Comparison of ENCODE assay signal across 17 mouse cellular contexts in the genomic region with DNA sequence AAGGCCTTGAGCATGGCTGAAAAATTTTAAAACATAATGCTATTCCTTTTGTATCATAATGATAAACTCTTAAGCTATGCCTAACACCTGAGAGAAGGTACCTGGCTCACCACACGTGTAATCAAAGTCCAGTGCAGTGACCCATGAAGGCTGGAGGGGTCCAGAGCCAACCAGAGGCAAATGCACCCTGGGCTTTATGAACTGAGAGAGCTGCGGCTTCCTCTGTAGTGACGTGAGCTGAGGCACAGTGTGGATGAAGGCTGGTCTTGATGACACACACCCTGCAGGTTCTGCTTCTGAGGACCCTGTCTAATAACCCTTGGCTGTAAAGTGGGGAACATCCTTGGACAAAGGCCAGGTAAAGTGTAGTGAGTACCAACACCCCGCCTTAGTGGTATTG.
"Had no signal": no experiment of that assay in that cellular context is flagged by ENCODE, and none has a peak within 500 bp of the region (broad histone marks: within the 10 kb centered on the region; RNA-seq: fewer than 3 reads in every experiment).

No protein-coding gene starts in this region.

- H3K4me3 ChIP-seq: lung, embryonic 15.5 days; megakaryocyte, embryonic 14.5 days; midbrain, embryonic 13.5 days; midbrain, embryonic 15.5 days; neural tube, embryonic 12.5 days; stomach, embryonic 15.5 days had no signal

- H3K4me2 ChIP-seq: lung, embryonic 15.5 days; midbrain, embryonic 11.5 days; midbrain, embryonic 13.5 days; midbrain, embryonic 15.5 days; neural tube, embryonic 12.5 days; stomach, embryonic 15.5 days had no signal

- ATAC-seq: lung, postnatal 0 days; midbrain, embryonic 13.5 days; midbrain, embryonic 15.5 days had no signal

- H3K27ac ChIP-seq: lung, embryonic 15.5 days; macrophage; midbrain, embryonic 13.5 days; midbrain, embryonic 15.5 days; neural tube, embryonic 12.5 days; stomach, embryonic 15.5 days; stomach, postnatal 0 days had no signal

- DNase-seq: lung, adult 2 months; lung, postnatal 14 days; lung, postnatal 36 days; right cerebral cortex, postnatal 14 days; thymus, adult 2 months; thymus, postnatal 25 days; thymus, postnatal 4 days had no signal

- H3K4me1 ChIP-seq: lung, embryonic 15.5 days; megakaryocyte, embryonic 14.5 days; neural tube, embryonic 12.5 days; stomach, embryonic 15.5 days had no signal

- H3K9ac ChIP-seq: lung, embryonic 15.5 days; midbrain, embryonic 13.5 days; midbrain, embryonic 15.5 days; neural tube, embryonic 12.5 days; stomach, embryonic 15.5 days had no signal

- H3K36me3 ChIP-seq: lung, embryonic 15.5 days; midbrain, embryonic 13.5 days; midbrain, embryonic 15.5 days; neural tube, embryonic 12.5 days; stomach, embryonic 15.5 days had no signal

- H3K27me3 ChIP-seq: lung, embryonic 15.5 days; midbrain, embryonic 13.5 days; midbrain, embryonic 15.5 days; neural tube, embryonic 12.5 days; stomach, embryonic 15.5 days had no signal

- H3K9me3 ChIP-seq: lung, embryonic 15.5 days; megakaryocyte, embryonic 14.5 days; midbrain, embryonic 13.5 days; midbrain, embryonic 15.5 days; neural tube, embryonic 12.5 days; stomach, embryonic 15.5 days had no signal
